Mouse (Mus musculus) heart, postnatal 0 days (tissue): ENCODE measurements around the gene Cstb. TPM values are rescaled to one million over a fixed set of nuclear protein-coding genes. Genes with fewer than 3 reads are reported as not detected.

Source experiments
- ATAC-seq: fragments of 200-750 bp; cut with Nextera tagmentation; 2 replicates; pipeline ENCODE4 v1.8.0; 2017; ENCODE audit warnings: low read depth, moderate number of reproducible peaks, moderate library complexity; ENCODE audit not compliant: insufficient read depth
- DNase-seq: peaks from one replicate; pipeline ENCODE4 v3.0.0-alpha.2; 2016; ENCODE audit warnings: low spot score
- H3K27ac ChIP-seq: fragments of 300-500 bp; sonication (generic); 2 replicates; pipeline ENCODE4 v1.5.1; 2014; ENCODE audit warnings: low read depth, mild to moderate bottlenecking
- H3K27me3 ChIP-seq: fragments of 300-500 bp; sonication (generic); 2 replicates; pipeline ENCODE4 v1.6.1; 2014; ENCODE audit warnings: low read length, mixed read lengths; ENCODE audit not compliant: control insufficient read depth, insufficient read depth
- H3K36me3 ChIP-seq: fragments of 300-500 bp; sonication (generic); replicated peaks from 2 replicates; pipeline ENCODE4 v1.6.1; 2014; ENCODE audit warnings: low read length, mixed read lengths; ENCODE audit not compliant: control insufficient read depth, insufficient read depth
- H3K4me1 ChIP-seq: fragments of 300-500 bp; sonication (generic); 2 replicates; pipeline ENCODE4 v1.6.1; 2014; ENCODE audit warnings: antibody characterized with exemption; ENCODE audit not compliant: control insufficient read depth, insufficient read depth
- H3K4me2 ChIP-seq: fragments of 300-500 bp; sonication (generic); 2 replicates; pipeline ENCODE4 v1.6.1; 2014; ENCODE audit warnings: low read depth, mild to moderate bottlenecking, low read length, moderate library complexity
- H3K4me3 ChIP-seq: fragments of 300-500 bp; sonication (generic); 2 replicates; pipeline ENCODE4 v1.5.1; 2014; ENCODE audit warnings: low read depth, low read length
- H3K9ac ChIP-seq: fragments of 300-500 bp; sonication (generic); replicated peaks from 2 replicates; pipeline ENCODE4 v1.6.1; 2014; ENCODE audit warnings: low read depth, low read length, mixed read lengths
- H3K9me3 ChIP-seq: fragments of 300-500 bp; sonication (generic); replicated peaks from 2 replicates; pipeline ENCODE4 v1.6.1; 2016; ENCODE audit warnings: low read length; ENCODE audit not compliant: control insufficient read depth
- CTCF ChIP-seq: IDR thresholded peaks from 2 replicates; pipeline ENCODE4 v1.5.1; 2016; ENCODE audit warnings: antibody characterized with exemption, control low read depth, low read depth
- EP300 ChIP-seq: IDR thresholded peaks from 2 replicates; pipeline ENCODE4 v1.6.1; 2016; ENCODE audit warnings: antibody characterized with exemption, low read depth
- WGBS: fragments of 180-500 bp; shearing (Covaris S2); extraction: QIAGEN DNeasy Blood & Tissue Kit; methylation state at CpG from one replicate; pipeline ENCODE4 v1.1.7; 2014; 5-methylcytosine and 5-hydroxymethylcytosine counted together
- polyA plus RNA-seq: library from polyadenylated mRNA; unstranded; fragments of >200 nt; fragmentation: Nextera tagmentation; extraction: Ambion mirVana; gene quantifications from 2 replicates; pipeline ENCODE4 v1.2.1, GENCODE M21; 2015
- total RNA-seq: library from RNA; depleted of rRNA; stranded (reverse); fragments of >200 nt; gene quantifications from 2 replicates; pipeline ENCODE4 v1.2.3, GENCODE M21; 2014; ENCODE audit warnings: low replicate concordance

Cstb gene
- total and polyA plus RNA-seq, 2 experiments from 2014 or later, result 99.5 to 153 TPM

DNA sequence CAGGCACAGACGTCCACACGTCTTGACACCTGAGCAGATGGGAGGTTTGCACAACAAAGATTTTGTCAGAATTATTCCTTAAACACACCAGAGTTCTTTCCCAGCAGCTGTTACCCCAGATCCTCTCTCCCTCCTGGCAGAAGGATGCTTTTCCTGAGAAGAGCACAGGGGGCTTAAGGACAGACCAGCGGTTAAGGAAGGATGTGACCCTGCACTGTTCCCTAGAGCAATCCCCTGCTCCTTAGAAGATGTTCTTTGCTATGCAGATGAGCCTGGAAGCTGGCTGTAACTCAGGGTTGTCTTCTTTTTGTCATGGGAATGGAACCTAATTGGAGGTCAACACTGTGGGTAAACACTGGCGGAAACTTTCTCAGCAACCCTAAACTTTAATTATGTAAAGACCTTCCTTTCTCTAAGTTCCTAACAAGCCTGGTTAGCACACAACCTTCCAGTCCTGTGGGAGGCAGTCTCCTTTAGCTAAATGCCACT is 34.4 kb upstream of the Cstb start:
- Histone ChIP-seq H3K9ac (no peak overlapping the region), H3K4me2 (no peak overlapping the region), H3K36me3 (no peaks in the 10 kb centered on the region), H3K4me3 (no peak overlapping the region), H3K4me1 (no peaks in the 10 kb centered on the region), H3K27me3 (peaks cover 21% of the 10 kb centered on the region), H3K27ac (no peak overlapping the region), H3K9me3 (no peaks in the 10 kb centered on the region)
- ATAC-seq (no peak), DNase-seq (no peak)
- WGBS, result 43% methylated on average over 4 of the region's 4 CpGs
- no peak for TF ChIP-seq CTCF
- no peak for TF ChIP-seq EP300

DNA sequence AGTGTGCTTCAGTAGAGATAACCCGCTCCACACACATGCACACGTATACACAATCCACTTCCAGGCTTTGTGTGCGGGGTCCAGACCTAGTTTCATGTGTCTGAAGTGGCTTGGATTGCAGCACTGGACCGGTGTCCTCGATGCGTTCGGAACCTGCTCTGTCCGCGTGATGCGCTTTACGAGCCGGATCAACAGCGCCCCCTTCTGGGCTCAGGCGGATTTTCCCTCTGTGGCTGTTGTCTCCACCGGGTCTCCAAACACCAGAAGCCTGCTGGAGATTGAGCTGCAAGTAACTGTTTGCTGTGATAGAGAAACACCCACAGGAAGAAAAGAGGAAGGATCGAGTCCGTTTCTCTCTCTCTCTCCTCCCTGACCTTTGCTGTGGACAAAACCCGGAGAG is 33.4 kb upstream of the Cstb start:
- Histone ChIP-seq H3K36me3 (no peaks in the 10 kb centered on the region), H3K27ac (no peak overlapping the region), H3K4me3 (no peak overlapping the region), H3K27me3 (peaks cover 21% of the 10 kb centered on the region), H3K4me1 (no peaks in the 10 kb centered on the region), H3K9me3 (no peaks in the 10 kb centered on the region), H3K9ac (no peak overlapping the region), H3K4me2 (no peak overlapping the region)
- DNase-seq (peak; percentile 56), ATAC-seq (peak; percentile 57)
- 2% methylated on average over 18 of the region's 18 CpGs for WGBS
- TF ChIP-seq EP300 (no peak), CTCF (peak; percentile 85)

DNA sequence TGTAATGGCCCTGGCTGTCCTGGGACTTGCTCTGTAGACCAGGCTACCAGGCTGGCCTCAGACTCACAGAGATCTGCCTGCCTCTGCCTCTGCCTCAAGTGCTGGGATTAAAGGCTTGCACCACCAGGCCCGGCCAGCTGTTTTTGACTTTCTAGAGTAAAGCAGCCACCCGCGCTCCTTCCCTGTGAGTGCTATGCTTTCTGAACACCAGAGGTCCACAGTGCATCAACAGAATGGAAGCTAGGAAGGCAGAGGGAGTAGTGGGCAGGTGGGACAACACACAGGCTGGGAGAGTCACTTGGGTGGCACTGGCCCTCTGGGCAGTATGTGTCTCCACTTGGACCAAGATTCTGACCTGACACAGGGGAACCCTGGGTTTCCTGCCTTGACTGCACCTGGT is 30.1 kb upstream of the Cstb start:
- ATAC-seq, result no peak
- Histone ChIP-seq H3K4me2 (no peak overlapping the region), H3K9me3 (no peaks in the 10 kb centered on the region), H3K9ac (no peak overlapping the region), H3K4me1 (peaks cover 10% of the 10 kb centered on the region; the same call in 1 of the 2 replicates), H3K4me3 (no peak overlapping the region), H3K36me3 (peaks cover 2% of the 10 kb centered on the region), H3K27me3 (peaks cover 20% of the 10 kb centered on the region), H3K27ac (no peak overlapping the region)
- DNase-seq, result no peak
- WGBS, result 80% methylated on average over 3 of the region's 3 CpGs
- no peak for TF ChIP-seq CTCF
- TF ChIP-seq EP300, result no peak

GRCm38 (mm10) chr10:78395819-78396624 is 29.4 kb upstream of the Cstb start:
- peaks cover 13% of the 10 kb centered on the region for H3K27me3 ChIP-seq
- peaks cover 9% of the 10 kb centered on the region for H3K36me3 ChIP-seq
- TF ChIP-seq EP300 (no peak), CTCF (peak; percentile 77)
- 10% methylated on average over 17 of the region's 17 CpGs for WGBS
- DNase-seq (peak; percentile 86), ATAC-seq (0 out of 2 replicates have a peak, but pooled peaks have one; percentile 37)
- no peak overlapping the region for H3K4me3 ChIP-seq
- H3K4me2 ChIP-seq, result no peak overlapping the region
- no peaks in the 10 kb centered on the region for H3K9me3 ChIP-seq
- H3K9ac ChIP-seq, result no peak overlapping the region
- H3K27ac ChIP-seq, result no peak overlapping the region
- peaks cover 10% of the 10 kb centered on the region; the same call in 1 of the 2 replicates for H3K4me1 ChIP-seq

DNA sequence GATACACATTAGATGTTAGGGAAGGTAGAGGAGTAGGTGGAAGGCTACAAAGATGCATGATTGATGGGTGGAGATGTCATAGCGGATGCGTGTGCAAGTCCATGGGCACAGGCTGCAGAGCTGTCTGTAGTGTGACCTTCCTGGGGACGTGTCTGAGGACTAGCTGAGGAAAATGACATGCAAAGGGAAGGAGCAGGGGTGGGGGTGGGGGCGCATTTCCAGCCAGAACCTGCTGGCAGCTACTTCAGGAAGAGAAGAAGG is 28.9 kb upstream of the Cstb start:
- no peak overlapping the region for H3K4me2 ChIP-seq
- H3K4me1 ChIP-seq, result peaks cover 10% of the 10 kb centered on the region; the same call in 1 of the 2 replicates
- ATAC-seq, result no peak
- no peak overlapping the region for H3K27ac ChIP-seq
- H3K36me3 ChIP-seq, result peaks cover 14% of the 10 kb centered on the region
- H3K9me3 ChIP-seq, result no peaks in the 10 kb centered on the region
- H3K4me3 ChIP-seq, result no peak overlapping the region
- no peak for DNase-seq
- TF ChIP-seq EP300 (no peak), CTCF (no peak)
- H3K27me3 ChIP-seq, result peaks cover 8% of the 10 kb centered on the region
- 60% methylated on average over 4 of the region's 4 CpGs for WGBS
- H3K9ac ChIP-seq, result no peak overlapping the region
